Mouse (Mus musculus): ENCODE results near the gene Pecam1. TPM values are rescaled to one million over a fixed set of nuclear protein-coding genes. Genes with fewer than 3 reads are reported as not detected.

The Pecam1 gene
- polyA plus RNA-seq, 1 experiment = 13.6 TPM

GRCm38 (mm10) chr11:106679874-106680273 is 70.6 kb downstream of the Pecam1 start:
- H3K4me1 ChIP-seq = peaks cover 44% of the 10 kb centered on the region
- no peaks in the 10 kb centered on the region for H3K27me3 ChIP-seq (replicated peaks)
- TF ChIP-seq GATA1 (IDR thresholded peaks at IDR 0.05; ENCODE audit: borderline replicate concordance, low read length) (no peak), FLI1 (IDR thresholded peaks at IDR 0.05; ENCODE audit: low read length) (no peak)
- H3K36me3 ChIP-seq (replicated peaks; ENCODE audit: low read length) = peaks cover 98% of the 10 kb centered on the region
- H3K4me3 ChIP-seq (replicated peaks) = no peak overlapping the region
- no peaks in the 10 kb centered on the region for H3K9me3 ChIP-seq

- Histone ChIP-seq H3K4me3 (replicated peaks) (no peak overlapping the region), H3K27me3 (replicated peaks) (no peaks in the 10 kb centered on the region), H3K9me3 (no peaks in the 10 kb centered on the region), H3K4me1 (peaks cover 62% of the 10 kb centered on the region), H3K36me3 (replicated peaks; ENCODE audit: low read length) (peaks cover 98% of the 10 kb centered on the region)
- TF ChIP-seq FLI1 (IDR thresholded peaks at IDR 0.05; ENCODE audit: low read length) = no peak
- TF ChIP-seq GATA1 (IDR thresholded peaks at IDR 0.05; ENCODE audit: borderline replicate concordance, low read length) = no peak
These were observed 72.4 kb downstream of the Pecam1 start for GRCm38 (mm10) chr11:106677910-106678591.

- Histone ChIP-seq H3K36me3 (replicated peaks; ENCODE audit: low read length) (peaks cover 98% of the 10 kb centered on the region), H3K27me3 (replicated peaks) (no peaks in the 10 kb centered on the region), H3K9me3 (no peaks in the 10 kb centered on the region), H3K4me3 (replicated peaks) (no peak overlapping the region), H3K4me1 (peaks cover 69% of the 10 kb centered on the region)
- no peak for TF ChIP-seq GATA1 (IDR thresholded peaks at IDR 0.05; ENCODE audit: borderline replicate concordance, low read length)
- no peak for TF ChIP-seq FLI1 (IDR thresholded peaks at IDR 0.05; ENCODE audit: low read length)
These were observed 73.1 kb downstream of the Pecam1 start for GRCm38 (mm10) chr11:106677331-106677730.

DNA sequence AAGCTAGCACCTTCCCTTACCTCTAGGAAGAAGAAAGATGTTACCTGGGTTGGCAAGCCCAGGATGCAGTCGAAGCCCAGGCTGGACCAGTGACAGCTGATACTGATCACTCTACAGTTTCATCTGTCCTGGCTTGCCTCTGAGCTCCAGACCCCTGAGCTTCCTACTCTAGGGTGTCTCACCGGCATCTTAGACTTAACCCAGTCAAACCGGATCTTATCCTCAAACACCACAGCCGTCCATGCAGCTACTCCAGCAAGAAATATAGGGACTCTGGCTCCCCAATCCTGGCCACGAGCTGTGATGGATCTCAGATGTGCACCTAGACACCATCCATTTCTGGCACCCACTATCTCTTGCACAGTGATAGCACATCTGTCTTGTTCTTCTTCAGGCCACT is 74.6 kb downstream of the Pecam1 start:
- Histone ChIP-seq H3K27me3 (replicated peaks) (no peaks in the 10 kb centered on the region), H3K4me1 (peaks cover 79% of the 10 kb centered on the region), H3K9me3 (no peaks in the 10 kb centered on the region), H3K4me3 (replicated peaks) (peak overlapping the region; percentile 89), H3K36me3 (replicated peaks; ENCODE audit: low read length) (peaks cover 98% of the 10 kb centered on the region)
- TF ChIP-seq FLI1 (IDR thresholded peaks at IDR 0.05; ENCODE audit: low read length) = no peak
- TF ChIP-seq GATA1 (IDR thresholded peaks at IDR 0.05; ENCODE audit: borderline replicate concordance, low read length) = no peak

GRCm38 (mm10) chr11:106675201-106675726 is 75.2 kb downstream of the Pecam1 start:
- TF ChIP-seq GATA1 (IDR thresholded peaks at IDR 0.05; ENCODE audit: borderline replicate concordance, low read length) = no peak
- no peak for TF ChIP-seq FLI1 (IDR thresholded peaks at IDR 0.05; ENCODE audit: low read length)
- Histone ChIP-seq H3K9me3 (no peaks in the 10 kb centered on the region), H3K4me3 (replicated peaks) (peak overlapping the region; percentile 89), H3K4me1 (peaks cover 83% of the 10 kb centered on the region), H3K36me3 (replicated peaks; ENCODE audit: low read length) (peaks cover 97% of the 10 kb centered on the region), H3K27me3 (replicated peaks) (no peaks in the 10 kb centered on the region)

DNA sequence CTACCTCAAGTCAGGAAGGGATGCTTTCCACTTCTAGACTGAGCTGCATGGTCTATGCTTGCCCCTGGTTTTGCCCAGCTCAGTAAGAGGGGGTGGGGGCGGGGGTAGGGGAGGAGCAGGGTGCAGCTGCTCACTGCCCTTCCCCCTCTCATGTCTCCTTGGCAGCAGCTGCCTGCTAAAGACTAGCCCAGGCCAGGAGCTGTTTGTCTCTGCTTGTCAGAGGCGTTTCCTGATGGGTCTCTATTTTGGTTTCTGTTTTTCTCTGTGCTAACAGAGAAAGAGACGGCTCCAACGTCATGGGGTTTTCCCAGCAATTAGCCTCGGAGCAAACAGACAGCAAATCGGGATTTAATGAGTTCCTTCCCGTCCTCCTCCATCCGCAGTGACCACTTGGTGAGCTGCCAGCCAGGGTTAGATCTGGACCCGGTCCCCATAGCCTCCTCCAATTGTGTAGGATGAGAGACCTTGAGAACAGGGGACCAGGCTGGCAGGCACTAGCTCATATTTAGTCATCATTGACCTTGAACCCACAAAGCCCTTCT is 75.7 kb downstream of the Pecam1 start:
- H3K4me1 ChIP-seq = peaks cover 89% of the 10 kb centered on the region
- peaks cover 97% of the 10 kb centered on the region for H3K36me3 ChIP-seq (replicated peaks; ENCODE audit: low read length)
- H3K4me3 ChIP-seq (replicated peaks) = peak overlapping the region; percentile 89

GRCm38 (mm10) chr11:106673727-106674611 is 76.5 kb downstream of the Pecam1 start:
- peak overlapping the region; percentile 89 for H3K4me3 ChIP-seq (replicated peaks)
- TF ChIP-seq GATA1 (IDR thresholded peaks at IDR 0.05; ENCODE audit: borderline replicate concordance, low read length) = no peak
- TF ChIP-seq FLI1 (IDR thresholded peaks at IDR 0.05; ENCODE audit: low read length) = no peak
- no peaks in the 10 kb centered on the region for H3K27me3 ChIP-seq (replicated peaks)
- H3K9me3 ChIP-seq = no peaks in the 10 kb centered on the region
- peaks cover 97% of the 10 kb centered on the region for H3K36me3 ChIP-seq (replicated peaks; ENCODE audit: low read length)
- peaks cover 96% of the 10 kb centered on the region for H3K4me1 ChIP-seq

More for the DNA sequence above, 75.7 kb downstream of the Pecam1 start:
- TF ChIP-seq FLI1 (IDR thresholded peaks at IDR 0.05; ENCODE audit: low read length) (no peak), GATA1 (IDR thresholded peaks at IDR 0.05; ENCODE audit: borderline replicate concordance, low read length) (no peak)
- Histone ChIP-seq H3K9me3 (no peaks in the 10 kb centered on the region), H3K27me3 (replicated peaks) (no peaks in the 10 kb centered on the region)

GRCm38 (mm10) chr11:106672919-106673505 is 77.4 kb downstream of the Pecam1 start:
- peaks cover 90% of the 10 kb centered on the region for H3K4me1 ChIP-seq
- no peak overlapping the region for H3K4me3 ChIP-seq (replicated peaks)
- H3K9me3 ChIP-seq = no peaks in the 10 kb centered on the region
- peaks cover 97% of the 10 kb centered on the region for H3K36me3 ChIP-seq (replicated peaks; ENCODE audit: low read length)
- no peak for TF ChIP-seq GATA1 (IDR thresholded peaks at IDR 0.05; ENCODE audit: borderline replicate concordance, low read length)
- TF ChIP-seq FLI1 (IDR thresholded peaks at IDR 0.05; ENCODE audit: low read length) = no peak
- no peaks in the 10 kb centered on the region for H3K27me3 ChIP-seq (replicated peaks)

- peaks cover 78% of the 10 kb centered on the region for H3K4me1 ChIP-seq
- no peak overlapping the region for H3K4me3 ChIP-seq (replicated peaks)
These were observed 78.6 kb downstream of the Pecam1 start for GRCm38 (mm10) chr11:106671801-106672200.

More at GRCm38 (mm10) chr11:106671801-106672200, 78.6 kb downstream of the Pecam1 start:
- no peaks in the 10 kb centered on the region for H3K27me3 ChIP-seq (replicated peaks)
- peaks cover 96% of the 10 kb centered on the region for H3K36me3 ChIP-seq (replicated peaks; ENCODE audit: low read length)
- H3K9me3 ChIP-seq = no peaks in the 10 kb centered on the region
- no peak for TF ChIP-seq GATA1 (IDR thresholded peaks at IDR 0.05; ENCODE audit: borderline replicate concordance, low read length)

All from megakaryocyte, embryonic 14.5 days (primary cell).